Mouse (Mus musculus): ENCODE measurements around the gene Sult2a4.
"Not testable (repeated sequence)": the region's sequence is repeated elsewhere in the genome, so short reads cannot be mapped to it uniquely, and the experiment has no call there.

Sult2a4 gene

GRCm38 (mm10) chr7:13989507-13989906 lies at the start of gene Sult2a4:
Gene Sult2a4 (minus strand): TSS chr7:13989607.
- not testable (repeated sequence) for DNase-seq

- not testable (repeated sequence) for DNase-seq
These were observed 41.4 kb upstream of the Sult2a4 start for GRCm38 (mm10) chr7:14030831-14031230.

GRCm38 (mm10) chr7:14013083-14013482 lies 23.7 kb upstream of the Sult2a4 start:
- no peak for DNase-seq

- DNase-seq, result not testable (repeated sequence)
These were observed 21.3 kb upstream of the Sult2a4 start for GRCm38 (mm10) chr7:14010686-14011085.
